Mouse (Mus musculus): ENCODE measurements at regions not wholly inside any gene's neighbourhood (a gene's known extent, or its start where the extent isn't known, plus 50 kb on each side); places are given as distances from the start of the nearest gene placed in this dataset.

DNA sequence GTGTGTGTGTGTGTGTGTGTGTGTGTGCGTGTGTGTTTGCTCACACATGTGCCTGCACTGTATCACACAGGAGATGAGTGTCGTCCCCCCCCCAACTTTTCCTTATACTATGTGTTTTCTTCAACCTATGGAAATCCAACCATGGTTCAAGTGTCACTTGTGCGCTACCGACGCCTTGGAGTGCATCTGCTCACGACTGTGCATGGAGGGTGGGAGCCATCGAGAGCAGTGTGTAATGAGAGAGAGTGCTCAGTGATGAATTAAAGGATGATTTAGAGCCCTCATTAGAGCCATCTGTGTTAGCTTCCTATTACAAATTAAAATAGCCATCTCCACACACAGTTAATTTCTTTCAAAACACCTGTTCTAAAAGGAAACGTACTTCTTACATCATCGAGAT is 264.3 kb upstream of the Gadl1 start:
- TF ChIP-seq GATA1 (IDR thresholded peaks at IDR 0.05; ENCODE audit: low read length) (no peak), TAL1 (IDR thresholded peaks at IDR 0.05; ENCODE audit: low read length) (no peak)
